Mouse (Mus musculus): ENCODE data around the gene Lhx8. TPM values are rescaled to one million over a fixed set of nuclear protein-coding genes. Genes with fewer than 3 reads are reported as not detected.
A peak's percentile ranks its signal among the peaks of the same experiment; 100 is the strongest.

Gene Lhx8
- polyA plus RNA-seq (2015; fragmentation: Nextera tagmentation; extraction: Ambion mirVana), result 21.5 and 35.3 TPM in 2 replicates

DNA sequence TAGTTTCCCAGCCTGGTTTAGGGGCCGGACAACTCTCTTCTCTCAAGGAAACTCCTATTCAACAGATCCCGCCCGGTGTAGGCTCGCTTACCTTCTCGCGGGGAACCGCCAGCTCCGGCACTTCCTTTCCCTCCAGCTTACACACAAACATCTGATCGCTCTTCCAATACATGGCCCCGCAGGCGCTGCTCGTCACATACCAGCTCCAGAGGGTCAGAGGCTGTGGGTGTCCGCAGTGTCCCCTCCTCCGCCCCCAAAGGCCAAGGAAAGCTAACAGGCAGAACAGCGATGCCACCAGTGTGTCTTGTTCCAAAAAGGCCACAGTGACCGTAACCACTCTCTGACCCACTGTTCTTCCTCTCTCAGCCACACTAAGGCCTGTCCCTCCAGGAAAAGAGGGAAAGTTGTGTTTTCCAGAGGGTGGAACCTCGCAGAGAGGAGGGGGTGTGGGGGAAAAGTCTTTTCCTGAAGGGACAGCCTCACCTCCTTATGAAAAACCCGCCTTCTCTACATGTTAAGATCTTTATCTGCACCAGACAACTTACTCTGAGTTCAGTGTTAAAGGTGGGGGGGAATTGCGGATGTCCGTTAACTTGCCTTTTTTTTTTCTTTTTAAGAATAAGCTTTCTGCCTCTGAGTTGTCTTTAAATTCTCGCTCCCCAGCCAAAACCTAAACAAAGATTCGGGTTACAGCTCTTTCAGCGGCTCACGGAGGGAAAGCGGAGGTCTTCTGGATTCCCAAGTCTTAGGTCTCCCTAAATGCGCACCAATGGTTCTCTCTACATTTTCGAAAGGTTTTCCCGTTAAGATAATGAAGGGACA, at the start of gene Lhx8:
Lhx8 (minus strand) TSS at position 479 of the 822 bp plus-strand sequence.
- peak within 1 kb of the TSS; percentile 26 for H3K4me2 ChIP-seq (ENCODE audit: low read length)
- peak within 1 kb of the TSS; percentile 30; the same call in 1 of the 2 replicates for H3K27ac ChIP-seq (ENCODE audit: low read length)
- peaks cover 47% of the 10 kb centered on the region for H3K27me3 ChIP-seq (replicated peaks; ENCODE audit: control insufficient read depth, insufficient read depth, low read length)
- ATAC-seq, result peak; percentile 7; the same call in 1 of the 2 replicates
- H3K9me3 ChIP-seq (ENCODE audit: control insufficient read depth, low read length), result no peaks in the 10 kb centered on the region
- H3K36me3 ChIP-seq (ENCODE audit: control insufficient read depth, insufficient read depth), result no peaks in the 10 kb centered on the region
- 1% methylated on average over 28 of the region's 28 CpGs for WGBS
- peak within 1 kb of the TSS; percentile 30; the same call in 1 of the 2 replicates for H3K9ac ChIP-seq (replicated peaks; ENCODE audit: low read depth, low read length)
- H3K4me3 ChIP-seq (replicated peaks; ENCODE audit: low read length), result peak within 1 kb of the TSS; percentile 29
- H3K4me1 ChIP-seq (replicated peaks; ENCODE audit: control insufficient read depth, insufficient read depth, low read length), result peaks cover 30% of the 10 kb centered on the region

DNA sequence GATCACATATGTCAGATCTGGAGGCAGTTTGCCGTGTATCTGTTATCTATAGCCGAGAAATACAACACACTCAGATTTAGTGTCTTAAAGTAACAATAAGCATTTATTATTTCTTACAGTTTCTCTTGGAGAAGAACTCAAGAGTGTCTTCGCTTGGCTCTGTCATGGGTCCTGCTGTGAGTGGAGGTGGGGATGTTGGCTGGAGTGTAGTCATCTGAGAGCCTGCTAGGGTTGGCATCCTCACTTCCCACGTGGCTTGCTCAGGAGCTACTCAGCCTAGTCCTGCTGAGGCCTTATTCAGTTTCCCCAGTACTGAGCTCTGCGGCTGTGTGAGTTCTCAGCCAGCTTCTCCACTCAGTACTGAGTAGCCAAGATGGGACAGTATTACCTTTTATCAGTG, 43.1 kb upstream of the Lhx8 start:
- Histone ChIP-seq H3K36me3 (ENCODE audit: control insufficient read depth, insufficient read depth) (no peaks in the 10 kb centered on the region), H3K9me3 (ENCODE audit: control insufficient read depth, low read length) (no peaks in the 10 kb centered on the region), H3K9ac (replicated peaks; ENCODE audit: low read depth, low read length) (no peak overlapping the region), H3K27me3 (replicated peaks; ENCODE audit: control insufficient read depth, insufficient read depth, low read length) (no peaks in the 10 kb centered on the region), H3K27ac (ENCODE audit: low read length) (no peak overlapping the region), H3K4me1 (replicated peaks; ENCODE audit: control insufficient read depth, insufficient read depth, low read length) (no peaks in the 10 kb centered on the region), H3K4me3 (replicated peaks; ENCODE audit: low read length) (no peak overlapping the region), H3K4me2 (ENCODE audit: low read length) (no peak overlapping the region)
- 73% methylated on average over 5 of the region's 5 CpGs for WGBS
- ATAC-seq, result peak; percentile 45

DNA sequence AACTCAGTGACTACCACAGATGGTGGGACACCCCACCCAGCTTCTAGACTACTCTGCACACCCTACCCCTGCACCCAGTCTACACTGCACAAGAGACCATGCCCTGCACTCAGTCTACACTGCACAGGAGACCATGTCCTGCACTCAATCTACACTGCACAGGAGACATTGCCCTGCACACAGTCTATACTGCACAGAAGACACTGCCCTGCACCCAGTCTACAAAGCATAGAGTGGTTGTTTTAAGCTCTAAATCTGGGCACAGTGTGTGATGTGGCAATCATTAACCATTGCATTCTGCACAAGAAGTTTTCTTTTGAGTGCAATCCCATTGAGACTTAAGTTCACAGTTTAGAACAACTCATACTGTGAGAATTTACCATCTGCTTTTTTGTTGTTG, 42.2 kb upstream of the Lhx8 start:
- no peak overlapping the region for H3K9ac ChIP-seq (replicated peaks; ENCODE audit: low read depth, low read length)
- H3K4me3 ChIP-seq (replicated peaks; ENCODE audit: low read length), result no peak overlapping the region
- H3K9me3 ChIP-seq (ENCODE audit: control insufficient read depth, low read length), result no peaks in the 10 kb centered on the region
- ATAC-seq, result no peak
- no peak overlapping the region for H3K4me2 ChIP-seq (ENCODE audit: low read length)
- no peaks in the 10 kb centered on the region for H3K4me1 ChIP-seq (replicated peaks; ENCODE audit: control insufficient read depth, insufficient read depth, low read length)
- no peaks in the 10 kb centered on the region for H3K36me3 ChIP-seq (ENCODE audit: control insufficient read depth, insufficient read depth)
- H3K27me3 ChIP-seq (replicated peaks; ENCODE audit: control insufficient read depth, insufficient read depth, low read length), result no peaks in the 10 kb centered on the region
- H3K27ac ChIP-seq (ENCODE audit: low read length), result no peak overlapping the region

GRCm38 (mm10) chr3:154367327-154367726, 36.9 kb upstream of the Lhx8 start:
- H3K9ac ChIP-seq (replicated peaks; ENCODE audit: low read depth, low read length), result no peak overlapping the region
- H3K4me1 ChIP-seq (replicated peaks; ENCODE audit: control insufficient read depth, insufficient read depth, low read length), result peaks cover 2% of the 10 kb centered on the region; the same call in 1 of the 2 replicates

GRCm38 (mm10) chr3:154364604-154365209, 34.2 kb upstream of the Lhx8 start:
- ATAC-seq, result no peak
- Histone ChIP-seq H3K27ac (ENCODE audit: low read length) (no peak overlapping the region), H3K4me1 (replicated peaks; ENCODE audit: control insufficient read depth, insufficient read depth, low read length) (peaks cover 2% of the 10 kb centered on the region; the same call in 1 of the 2 replicates), H3K4me2 (ENCODE audit: low read length) (no peak overlapping the region), H3K27me3 (replicated peaks; ENCODE audit: control insufficient read depth, insufficient read depth, low read length) (no peaks in the 10 kb centered on the region), H3K4me3 (replicated peaks; ENCODE audit: low read length) (no peak overlapping the region), H3K9me3 (ENCODE audit: control insufficient read depth, low read length) (no peaks in the 10 kb centered on the region), H3K36me3 (ENCODE audit: control insufficient read depth, insufficient read depth) (no peaks in the 10 kb centered on the region), H3K9ac (replicated peaks; ENCODE audit: low read depth, low read length) (no peak overlapping the region)
- WGBS, result 28% methylated on average over 10 of the region's 10 CpGs

More at GRCm38 (mm10) chr3:154367327-154367726, 36.9 kb upstream of the Lhx8 start:
- ATAC-seq, result 0 out of 2 replicates have a peak, but pooled peaks have one; percentile 59
- WGBS, result 21% methylated on average over 3 of the region's 3 CpGs
- H3K27me3 ChIP-seq (replicated peaks; ENCODE audit: control insufficient read depth, insufficient read depth, low read length), result no peaks in the 10 kb centered on the region
- H3K4me2 ChIP-seq (ENCODE audit: low read length), result no peak overlapping the region
- H3K4me3 ChIP-seq (replicated peaks; ENCODE audit: low read length), result no peak overlapping the region
- H3K9me3 ChIP-seq (ENCODE audit: control insufficient read depth, low read length), result no peaks in the 10 kb centered on the region
- no peak overlapping the region for H3K27ac ChIP-seq (ENCODE audit: low read length)
- no peaks in the 10 kb centered on the region for H3K36me3 ChIP-seq (ENCODE audit: control insufficient read depth, insufficient read depth)

GRCm38 (mm10) chr3:154363507-154363906, 33.0 kb upstream of the Lhx8 start:
- Histone ChIP-seq H3K9ac (replicated peaks; ENCODE audit: low read depth, low read length) (no peak overlapping the region), H3K9me3 (ENCODE audit: control insufficient read depth, low read length) (0 out of 2 replicates have a peak, but pooled peaks cover 3% of the 10 kb centered on the region), H3K4me2 (ENCODE audit: low read length) (no peak overlapping the region), H3K4me3 (replicated peaks; ENCODE audit: low read length) (no peak overlapping the region), H3K27ac (ENCODE audit: low read length) (no peak overlapping the region), H3K4me1 (replicated peaks; ENCODE audit: control insufficient read depth, insufficient read depth, low read length) (peaks cover 2% of the 10 kb centered on the region; the same call in 1 of the 2 replicates), H3K36me3 (ENCODE audit: control insufficient read depth, insufficient read depth) (no peaks in the 10 kb centered on the region), H3K27me3 (replicated peaks; ENCODE audit: control insufficient read depth, insufficient read depth, low read length) (no peaks in the 10 kb centered on the region)
- WGBS, result 88% methylated on average over 9 of the region's 9 CpGs
- ATAC-seq, result no peak

GRCm38 (mm10) chr3:154359231-154359630, 28.8 kb upstream of the Lhx8 start:
- WGBS, result 80% methylated on average over 2 of the region's 2 CpGs
- Histone ChIP-seq H3K9me3 (ENCODE audit: control insufficient read depth, low read length) (0 out of 2 replicates have a peak, but pooled peaks cover 3% of the 10 kb centered on the region), H3K4me1 (replicated peaks; ENCODE audit: control insufficient read depth, insufficient read depth, low read length) (no peaks in the 10 kb centered on the region), H3K36me3 (ENCODE audit: control insufficient read depth, insufficient read depth) (no peaks in the 10 kb centered on the region), H3K4me2 (ENCODE audit: low read length) (no peak overlapping the region), H3K4me3 (replicated peaks; ENCODE audit: low read length) (no peak overlapping the region), H3K9ac (replicated peaks; ENCODE audit: low read depth, low read length) (no peak overlapping the region), H3K27me3 (replicated peaks; ENCODE audit: control insufficient read depth, insufficient read depth, low read length) (no peaks in the 10 kb centered on the region), H3K27ac (ENCODE audit: low read length) (no peak overlapping the region)
- no peak for ATAC-seq

DNA sequence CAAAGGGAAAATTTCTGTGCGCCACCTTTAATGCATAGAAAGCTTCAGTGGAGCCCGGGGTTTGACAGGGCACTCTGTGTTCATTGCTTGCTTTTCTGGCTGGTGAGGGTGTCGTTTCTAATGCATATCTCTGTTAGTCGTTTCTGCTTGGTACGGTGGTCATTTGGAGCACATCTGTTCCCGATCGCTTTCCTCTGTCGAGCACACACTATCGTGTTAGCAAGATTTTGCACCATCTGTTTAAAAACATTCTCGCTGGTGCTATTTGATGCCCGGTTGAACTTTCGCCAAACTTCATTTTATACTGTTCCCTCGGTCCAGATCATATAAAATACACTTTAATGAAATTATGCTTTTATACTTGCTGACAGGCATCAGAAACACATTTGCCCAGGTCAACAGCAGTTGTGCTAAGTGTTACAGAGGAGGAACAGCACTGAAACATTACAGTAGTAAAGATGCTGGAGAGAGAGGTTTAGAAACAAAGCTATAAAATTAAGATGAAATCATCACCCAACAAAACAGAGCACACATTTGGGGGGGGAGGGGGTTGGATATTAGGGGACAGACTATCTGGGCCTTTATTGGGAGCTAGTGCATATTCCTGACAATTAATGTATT, 9.9 kb upstream of the Lhx8 start:
- Histone ChIP-seq H3K4me2 (ENCODE audit: low read length) (no peak overlapping the region), H3K9me3 (ENCODE audit: control insufficient read depth, low read length) (no peaks in the 10 kb centered on the region), H3K4me3 (replicated peaks; ENCODE audit: low read length) (no peak overlapping the region), H3K36me3 (ENCODE audit: control insufficient read depth, insufficient read depth) (no peaks in the 10 kb centered on the region), H3K9ac (replicated peaks; ENCODE audit: low read depth, low read length) (no peak overlapping the region), H3K4me1 (replicated peaks; ENCODE audit: control insufficient read depth, insufficient read depth, low read length) (0 out of 2 replicates have a peak, but pooled peaks cover 2% of the 10 kb centered on the region), H3K27ac (ENCODE audit: low read length) (no peak overlapping the region), H3K27me3 (replicated peaks; ENCODE audit: control insufficient read depth, insufficient read depth, low read length) (peaks cover 11% of the 10 kb centered on the region)
- ATAC-seq, result no peak
- 57% methylated on average over 13 of the region's 13 CpGs for WGBS

DNA sequence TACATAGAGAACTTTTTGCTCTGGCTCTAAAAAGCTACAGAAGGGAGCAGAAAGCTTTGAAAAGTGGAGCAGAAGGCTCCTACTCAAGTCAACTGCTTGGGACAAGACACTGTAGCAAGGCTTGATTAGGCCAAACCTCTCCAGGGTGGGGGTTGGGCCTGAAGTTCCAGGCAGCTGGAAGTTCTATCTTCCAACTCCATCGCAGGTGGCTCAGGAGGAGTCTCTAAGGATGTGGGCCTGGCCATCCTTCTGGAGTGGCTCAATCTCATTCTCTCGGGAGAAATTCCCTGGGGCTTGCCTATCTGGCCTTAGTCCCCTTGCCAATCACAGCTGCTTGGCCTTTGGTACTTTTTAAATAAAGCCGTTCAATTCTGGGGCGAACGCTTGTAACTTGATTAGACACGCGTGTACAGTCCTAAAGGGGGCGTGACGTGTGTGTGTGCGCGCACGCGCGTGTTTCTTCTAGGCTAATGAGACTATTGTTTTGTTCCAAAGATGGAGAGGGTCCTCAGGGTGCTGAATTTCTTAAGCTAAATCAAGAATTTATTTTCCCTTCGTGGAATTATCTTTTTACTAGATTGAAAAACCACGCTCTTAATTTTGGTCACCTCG, 9.3 kb upstream of the Lhx8 start:
- peaks cover 18% of the 10 kb centered on the region for H3K27me3 ChIP-seq (replicated peaks; ENCODE audit: control insufficient read depth, insufficient read depth, low read length)
- H3K36me3 ChIP-seq (ENCODE audit: control insufficient read depth, insufficient read depth), result no peaks in the 10 kb centered on the region
- 0 out of 2 replicates have a peak, but pooled peaks cover 2% of the 10 kb centered on the region for H3K4me1 ChIP-seq (replicated peaks; ENCODE audit: control insufficient read depth, insufficient read depth, low read length)
- ATAC-seq, result no peak
- H3K27ac ChIP-seq (ENCODE audit: low read length), result no peak overlapping the region
- H3K4me3 ChIP-seq (replicated peaks; ENCODE audit: low read length), result no peak overlapping the region
- WGBS, result 87% methylated on average over 17 of the region's 17 CpGs
- H3K9me3 ChIP-seq (ENCODE audit: control insufficient read depth, low read length), result no peaks in the 10 kb centered on the region
- no peak overlapping the region for H3K4me2 ChIP-seq (ENCODE audit: low read length)
- H3K9ac ChIP-seq (replicated peaks; ENCODE audit: low read depth, low read length), result no peak overlapping the region
